Mouse (Mus musculus) layer of hippocampus, postnatal 36 days (tissue): ENCODE data around the gene Coasy. TPM values are rescaled to one million over a fixed set of nuclear protein-coding genes. Genes with fewer than 3 reads are reported as not detected.

ENCODE experiments used
- DNase-seq, 2 experiments: peaks; one replicate each; pipeline ENCODE4 v3.0.0; 2022
- total RNA-seq, 2 experiments: library from RNA; stranded (reverse); gene quantifications; 2 replicates each; pipeline ENCODE4 v1.2.3; 2021

Gene Coasy
- total RNA-seq, 2 experiments from 2014 or later = 27.0 to 28.0 TPM

GRCm38 (mm10) chr11:101133037-101133436 lies 50.7 kb downstream of the Coasy start:
- no peak for DNase-seq

DNA sequence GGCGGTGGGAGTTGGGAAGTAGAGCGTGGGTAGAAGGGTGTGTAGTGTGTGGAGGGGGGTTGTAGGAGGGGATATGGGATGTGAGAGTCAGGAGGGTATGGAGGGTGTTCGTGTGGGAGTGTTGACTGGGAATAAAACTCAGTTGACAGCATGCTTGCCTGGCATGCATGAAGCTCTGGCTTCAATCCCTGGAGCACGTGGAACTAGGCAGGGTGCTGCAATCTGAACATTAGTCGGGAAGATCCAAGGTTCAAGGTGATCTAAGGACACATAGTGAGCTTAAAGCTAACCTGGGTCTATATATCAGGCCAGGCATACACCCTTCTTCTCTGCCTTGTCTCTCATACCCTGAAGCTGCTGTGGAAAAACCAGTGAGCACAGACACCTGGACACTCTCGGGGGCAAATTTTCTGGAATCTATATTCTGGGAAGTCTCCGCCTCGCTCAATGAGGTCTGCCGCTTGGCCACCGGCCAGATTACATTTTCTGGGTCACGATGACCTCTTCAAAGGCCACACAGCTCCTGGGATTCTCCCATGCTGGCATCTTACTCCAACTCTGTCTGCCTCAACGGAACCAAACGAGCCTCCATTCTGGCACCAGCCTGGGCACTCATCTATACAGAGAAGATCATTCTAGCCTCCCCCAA lies 52.0 kb downstream of the Coasy start:
- no peak for DNase-seq

Other genes starting within 250 kb of the Coasy start
- gene Stat5b, start 231.8 kb upstream of the Coasy start, total RNA-seq = 10 to 100 TPM; 11.7 to 12.7 TPM
- 1 to 10 TPM; 1.1 to 1.5 TPM for gene Stat5a, start 223.2 kb upstream of the Coasy start, total RNA-seq
- 10 to 100 TPM; 34.2 to 44.7 TPM for gene Stat3, start 143.0 kb upstream of the Coasy start, total RNA-seq
- gene Cavin1, start 111.7 kb upstream of the Coasy start, total RNA-seq = 10 to 100 TPM; 12.4 to 14.5 TPM
- gene Atp6v0a1, start 73.1 kb upstream of the Coasy start, total RNA-seq = 100 to 1,000 TPM; 464 to 482 TPM
- gene Naglu, start 12.6 kb upstream of the Coasy start, total RNA-seq = 1 to 10 TPM; 7.2 to 9.1 TPM
- gene Hsd17b1, start 4.2 kb upstream of the Coasy start, total RNA-seq = 1 to 10 TPM in 1 of 2 experiments, under 1 TPM in 1; 0.67 to 1.7 TPM
- gene Mlx, start 4.7 kb downstream of the Coasy start, total RNA-seq = 10 to 100 TPM; 42.1 to 53.7 TPM
- 1 to 10 TPM; 3.6 to 3.9 TPM for gene Psmc3ip, start 12.9 kb downstream of the Coasy start, total RNA-seq
- 10 to 100 TPM; 58.7 to 61.1 TPM for gene Retreg3, start 37.3 kb downstream of the Coasy start, total RNA-seq
- gene Tubg1, start 37.4 kb downstream of the Coasy start, total RNA-seq = 10 to 100 TPM; 39.7 to 41.8 TPM
- 10 to 100 TPM; 39.9 to 40.7 TPM for gene Tubg2, start 73.3 kb downstream of the Coasy start, total RNA-seq
- 100 to 1,000 TPM; 168 to 169 TPM for gene Cntnap1, start 88.0 kb downstream of the Coasy start, total RNA-seq
- 10 to 100 TPM; 12.5 to 14.8 TPM for gene Plekhh3, start 88.8 kb downstream of the Coasy start, total RNA-seq
- gene Ccr10, start 92.9 kb downstream of the Coasy start, total RNA-seq = not detected
- 10 to 100 TPM; 65.9 to 77.2 TPM for gene Ezh1, start 143.9 kb downstream of the Coasy start, total RNA-seq
- 10 to 100 TPM; 63.7 to 68.0 TPM for gene Ramp2, start 163.5 kb downstream of the Coasy start, total RNA-seq
- 10 to 100 TPM; 63.0 to 66.0 TPM for gene Vps25, start 171.1 kb downstream of the Coasy start, total RNA-seq
- 1 to 10 TPM; 6.4 to 8.3 TPM for gene Wnk4, start 178.0 kb downstream of the Coasy start, total RNA-seq
- gene Cntd1, start 196.4 kb downstream of the Coasy start, total RNA-seq = under 1 TPM; 0.58 to 0.67 TPM
- 100 to 1,000 TPM in 1 of 2 experiments, 10 to 100 TPM in 1; 96.7 to 113 TPM for gene Coa3, start 196.5 kb downstream of the Coasy start, total RNA-seq
- 100 to 1,000 TPM; 217 to 238 TPM for gene Becn1, start 219.7 kb downstream of the Coasy start, total RNA-seq
- 100 to 1,000 TPM; 121 to 122 TPM for gene Psme3, start 233.6 kb downstream of the Coasy start, total RNA-seq
- 1 to 10 TPM; 8.4 to 9.7 TPM for gene Aoc2, start 242.5 kb downstream of the Coasy start, total RNA-seq
- 1 to 10 TPM in 1 of 2 experiments, under 1 TPM in 1; 0.62 to 1.4 TPM for gene Aoc3, start 248.0 kb downstream of the Coasy start, total RNA-seq